Mouse (Mus musculus) G1E (cell line): ENCODE data around the gene Olfr524. TPM values are rescaled to one million over a fixed set of nuclear protein-coding genes. Genes with fewer than 3 reads are reported as not detected.

Experiments used
- ATAC-seq: 2 replicates; pipeline ENCODE4 v1.8.0; 2016; ENCODE audit warnings: mild to moderate bottlenecking; ENCODE audit not compliant: insufficient number of reproducible peaks, poor library complexity, low FRiP score, severe bottlenecking; ENCODE audit errors: extremely low read depth
- DNase-seq: peaks from one replicate; pipeline ENCODE4 v3.0.0; 2012; ENCODE audit warnings: low spot score
- H3K27me3 ChIP-seq: 2 replicates; pipeline ENCODE4 v1.6.1; 2012; ENCODE audit warnings: mild to moderate bottlenecking, low read length, inconsistent platforms; ENCODE audit not compliant: insufficient read depth
- H3K36me3 ChIP-seq: replicated peaks from 2 replicates; pipeline ENCODE3; 2012; ENCODE audit warnings: mild to moderate bottlenecking, inconsistent platforms
- H3K4me1 ChIP-seq: 2 replicates; pipeline ENCODE4 v1.6.1; 2012; ENCODE audit warnings: low read depth, low read length, inconsistent platforms, mixed read lengths; ENCODE audit not compliant: insufficient read depth
- H3K4me3 ChIP-seq: 2 replicates; pipeline ENCODE4 v1.5.1; 2012; ENCODE audit warnings: low read depth, mild to moderate bottlenecking, inconsistent platforms, low read length, moderate library complexity, mixed read lengths
- H3K9me3 ChIP-seq: replicated peaks from 2 replicates; pipeline ENCODE4 v1.6.1; 2012; ENCODE audit warnings: inconsistent platforms
- CTCF ChIP-seq: IDR thresholded peaks from 2 replicates; pipeline ENCODE4 v1.5.1; 2012; ENCODE audit warnings: low read depth, low read length, inconsistent platforms, mixed read lengths
- GATA1 ChIP-seq: IDR thresholded peaks from 2 replicates; pipeline ENCODE4 v1.6.1; 2012; ENCODE audit warnings: borderline replicate concordance, low read length, inconsistent platforms, mixed read lengths
- GATA2 ChIP-seq: IDR thresholded peaks from 2 replicates; pipeline ENCODE4 v1.6.1; 2012; ENCODE audit warnings: low read depth, low read length, inconsistent platforms, borderline replicate concordance
- POLR2AphosphoS5 ChIP-seq: IDR thresholded peaks from 2 replicates; pipeline ENCODE4 v1.6.1; 2012; ENCODE audit warnings: low read depth, low read length, inconsistent platforms; ENCODE audit not compliant: insufficient replicate concordance
- TAL1 ChIP-seq: conservative IDR thresholded peaks from 2 replicates; pipeline ENCODE4 v1.6.1; 2012; ENCODE audit warnings: low read depth, low read length, inconsistent platforms, mixed read lengths
- polyA plus RNA-seq: library from polyadenylated mRNA; stranded (reverse); fragments of >175 nt; gene quantifications from 2 replicates; pipeline ENCODE4 v1.2.3, GENCODE M21; 2012
- total RNA-seq, 2 experiments: library from RNA; stranded (forward) in 1 of 2; stranded (reverse) in 1 of 2; fragments of 200-1000 nt in 1 of 2; fragments of >200 nt in 1 of 2; fragmentation: Nextera tagmentation in 1 of 2; gene quantifications; 2 replicates each; pipeline ENCODE4 v1.2.3; 2014 to 2017

Gene Olfr524
- total and polyA plus RNA-seq, 3 experiments: 0.05 TPM; not detected in 2

- TF ChIP-seq TAL1: no peak
- no peak for TF ChIP-seq CTCF
- TF ChIP-seq GATA1: no peak
- TF ChIP-seq POLR2AphosphoS5: no peak
- TF ChIP-seq GATA2: no peak
- H3K9me3 ChIP-seq: no peaks in the 10 kb centered on the region
- H3K4me3 ChIP-seq: no peak overlapping the region
- ATAC-seq: no peak
- H3K4me1 ChIP-seq: no peaks in the 10 kb centered on the region
- no peaks in the 10 kb centered on the region for H3K36me3 ChIP-seq
- H3K27me3 ChIP-seq: peaks cover 17% of the 10 kb centered on the region
- no peak for DNase-seq
These were observed 26.6 kb downstream of the Olfr524 start for GRCm38 (mm10) chr7:140179176-140179575.

- no peak for DNase-seq
- Histone ChIP-seq H3K27me3 (peaks cover 12% of the 10 kb centered on the region), H3K36me3 (no peaks in the 10 kb centered on the region), H3K9me3 (no peaks in the 10 kb centered on the region), H3K4me1 (no peaks in the 10 kb centered on the region), H3K4me3 (no peak within 1 kb of the TSS)
- no peak for ATAC-seq
- TF ChIP-seq GATA2: no peak
These were observed 32.8 kb downstream of the Olfr524 start, which contains the start of gene Olfr523 for GRCm38 (mm10) chr7:140172936-140173335. TSS of gene Olfr523 (plus strand) at chr7:140173217.

GRCm38 (mm10) chr7:140170863-140171262 lies 34.9 kb downstream of the Olfr524 start:
- H3K36me3 ChIP-seq: no peaks in the 10 kb centered on the region
- H3K27me3 ChIP-seq: peaks cover 4% of the 10 kb centered on the region
- DNase-seq: no peak
- TF ChIP-seq GATA1 (no peak), CTCF (no peak), TAL1 (no peak), POLR2AphosphoS5 (no peak), GATA2 (no peak)
- H3K4me1 ChIP-seq: no peaks in the 10 kb centered on the region
- no peak for ATAC-seq
- H3K9me3 ChIP-seq: no peaks in the 10 kb centered on the region
- no peak overlapping the region for H3K4me3 ChIP-seq

DNA sequence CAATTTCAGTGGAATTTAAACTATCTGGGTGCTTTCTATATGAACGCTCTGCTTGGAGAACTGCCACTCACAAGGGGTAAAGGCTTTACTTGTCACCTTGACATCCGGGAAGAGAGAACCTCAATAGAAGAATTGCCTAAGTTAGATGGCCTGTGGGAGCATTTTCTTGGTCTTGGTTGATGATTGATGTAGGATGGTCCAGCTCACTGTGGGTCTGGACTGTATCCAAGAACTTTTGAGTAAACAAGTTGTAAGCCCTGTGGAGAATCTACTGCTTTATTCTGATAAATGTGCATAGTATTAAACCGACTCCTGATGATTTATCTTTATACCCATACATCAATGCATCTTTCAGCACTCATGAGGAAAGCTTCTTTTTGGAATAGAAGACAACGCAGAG lies 36.4 kb downstream of the Olfr524 start:
- TF ChIP-seq GATA2 (no peak), TAL1 (no peak), POLR2AphosphoS5 (no peak), CTCF (no peak), GATA1 (no peak)
- Histone ChIP-seq H3K4me1 (no peaks in the 10 kb centered on the region), H3K36me3 (no peaks in the 10 kb centered on the region), H3K9me3 (no peaks in the 10 kb centered on the region), H3K27me3 (peaks cover 15% of the 10 kb centered on the region), H3K4me3 (no peak overlapping the region)
- ATAC-seq (no peak), DNase-seq (no peak)

DNA sequence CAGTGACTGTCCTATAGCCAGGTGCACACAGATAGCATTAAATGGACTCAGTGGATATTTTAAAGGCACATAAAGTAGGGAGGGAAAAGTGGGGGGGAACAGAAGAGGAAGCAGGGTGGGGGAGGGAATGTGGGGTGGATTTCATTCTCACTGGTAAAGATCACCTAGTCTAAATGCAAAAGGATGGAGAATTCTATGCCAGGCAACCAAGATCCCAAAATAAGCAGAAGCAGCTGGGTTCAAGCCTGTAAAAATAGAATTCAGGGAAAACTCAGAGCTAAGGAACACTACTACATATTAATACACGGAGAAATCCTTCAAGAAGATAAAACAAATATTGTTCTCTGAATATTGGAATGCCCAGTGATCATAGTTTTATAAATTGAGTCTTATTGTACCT lies 37.8 kb downstream of the Olfr524 start:
- Histone ChIP-seq H3K27me3 (peaks cover 21% of the 10 kb centered on the region), H3K4me1 (no peaks in the 10 kb centered on the region)
- no peak for ATAC-seq

DNA sequence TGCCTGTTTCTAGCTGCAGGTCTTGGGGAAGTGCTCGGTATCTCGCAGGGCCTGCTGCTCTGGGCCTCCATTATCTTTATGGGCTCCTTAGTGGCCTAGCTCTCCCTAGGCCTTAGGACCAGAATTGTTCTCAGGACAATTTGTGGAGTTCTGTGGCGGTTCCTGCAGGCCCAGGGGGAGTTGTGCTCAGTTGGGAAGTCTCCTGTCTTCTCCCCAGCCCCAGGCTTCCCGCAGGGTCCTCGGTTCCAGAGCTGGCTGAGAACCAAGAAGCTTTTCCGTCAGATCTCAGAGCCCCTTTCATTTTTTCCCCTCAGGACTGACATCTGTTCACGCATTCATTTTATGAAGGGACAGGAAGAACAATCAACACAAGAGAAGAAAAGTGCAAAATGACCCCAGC lies 41.1 kb downstream of the Olfr524 start, which contains the start of gene Olfr522:
Gene Olfr522, minus strand, starts transcription at position 101 of the 400 bp plus-strand sequence.
- peaks cover 4% of the 10 kb centered on the region; the same call in 1 of the 2 replicates for H3K4me1 ChIP-seq
- no peaks in the 10 kb centered on the region for H3K9me3 ChIP-seq
- peaks cover 41% of the 10 kb centered on the region for H3K27me3 ChIP-seq
- H3K4me3 ChIP-seq: no peak within 1 kb of the TSS
- no peaks in the 10 kb centered on the region for H3K36me3 ChIP-seq
- no peak for DNase-seq
- ATAC-seq: no peak
- TF ChIP-seq GATA2: no peak
- TF ChIP-seq TAL1: no peak
- TF ChIP-seq CTCF: no peak
- no peak for TF ChIP-seq GATA1
- TF ChIP-seq POLR2AphosphoS5: no peak

More for the DNA sequence above, 37.8 kb downstream of the Olfr524 start:
- TF ChIP-seq POLR2AphosphoS5 (no peak), GATA1 (no peak), CTCF (no peak), GATA2 (no peak), TAL1 (no peak)
- H3K4me3 ChIP-seq: no peak overlapping the region
- H3K36me3 ChIP-seq: no peaks in the 10 kb centered on the region
- DNase-seq: no peak
- H3K9me3 ChIP-seq: no peaks in the 10 kb centered on the region
